Mouse (Mus musculus) heart, embryonic 13.5 days (tissue): ENCODE data around the gene Il18r1. TPM values are rescaled to one million over a fixed set of nuclear protein-coding genes. Genes with fewer than 3 reads are reported as not detected.

Experiments
- ATAC-seq: fragments of 200-750 bp; cut with Nextera tagmentation; 2 replicates; pipeline ENCODE4 v1.8.0; 2017; ENCODE audit warnings: moderate TSS enrichment; ENCODE audit not compliant: insufficient number of reproducible peaks, low FRiP score, low TSS enrichment; ENCODE audit errors: extremely low read depth
- H3K27ac ChIP-seq: fragments of 300-500 bp; sonication (generic); replicated peaks from 2 replicates; pipeline ENCODE4 v1.5.1; 2015; ENCODE audit warnings: moderate library complexity, mild to moderate bottlenecking, inconsistent platforms
- H3K27me3 ChIP-seq: fragments of 300-500 bp; sonication (generic); replicated peaks from 2 replicates; pipeline ENCODE4 v1.6.1; 2015; ENCODE audit warnings: mild to moderate bottlenecking, inconsistent platforms
- H3K36me3 ChIP-seq: fragments of 300-500 bp; sonication (generic); 2 replicates; pipeline ENCODE4 v1.6.1; 2015; ENCODE audit warnings: mild to moderate bottlenecking, inconsistent platforms
- H3K4me1 ChIP-seq: fragments of 300-500 bp; sonication (generic); 2 replicates; pipeline ENCODE4 v1.6.1; 2015; ENCODE audit warnings: inconsistent platforms
- H3K4me2 ChIP-seq: fragments of 300-500 bp; sonication (generic); 2 replicates; pipeline ENCODE4 v1.6.1; 2015; ENCODE audit warnings: inconsistent platforms, mild to moderate bottlenecking, moderate library complexity
- H3K4me3 ChIP-seq: fragments of 300-500 bp; sonication (generic); 2 replicates; pipeline ENCODE4 v1.5.1; 2015; ENCODE audit warnings: moderate library complexity, mild to moderate bottlenecking, inconsistent platforms
- H3K9ac ChIP-seq: fragments of 300-500 bp; sonication (generic); 2 replicates; pipeline ENCODE4 v1.6.1; 2015; ENCODE audit warnings: inconsistent platforms, mild to moderate bottlenecking, moderate library complexity
- H3K9me3 ChIP-seq: fragments of 300-500 bp; sonication (generic); 2 replicates; pipeline ENCODE4 v1.6.1; 2016; ENCODE audit warnings: inconsistent platforms
- WGBS: fragments of 180-500 bp; shearing (Covaris S2); methylation state at CpG from one replicate; pipeline ENCODE4 v1.1.7; 2015; ENCODE audit warnings: mixed read lengths; 5-methylcytosine and 5-hydroxymethylcytosine counted together
- polyA plus RNA-seq: library from polyadenylated mRNA; unstranded; fragments of >200 nt; fragmentation: Nextera tagmentation; extraction: Ambion mirVana; gene quantifications from 2 replicates; pipeline ENCODE4 v1.2.1, GENCODE M21; 2015

Il18r1 gene
- not detected in 2 replicates for polyA plus RNA-seq

DNA sequence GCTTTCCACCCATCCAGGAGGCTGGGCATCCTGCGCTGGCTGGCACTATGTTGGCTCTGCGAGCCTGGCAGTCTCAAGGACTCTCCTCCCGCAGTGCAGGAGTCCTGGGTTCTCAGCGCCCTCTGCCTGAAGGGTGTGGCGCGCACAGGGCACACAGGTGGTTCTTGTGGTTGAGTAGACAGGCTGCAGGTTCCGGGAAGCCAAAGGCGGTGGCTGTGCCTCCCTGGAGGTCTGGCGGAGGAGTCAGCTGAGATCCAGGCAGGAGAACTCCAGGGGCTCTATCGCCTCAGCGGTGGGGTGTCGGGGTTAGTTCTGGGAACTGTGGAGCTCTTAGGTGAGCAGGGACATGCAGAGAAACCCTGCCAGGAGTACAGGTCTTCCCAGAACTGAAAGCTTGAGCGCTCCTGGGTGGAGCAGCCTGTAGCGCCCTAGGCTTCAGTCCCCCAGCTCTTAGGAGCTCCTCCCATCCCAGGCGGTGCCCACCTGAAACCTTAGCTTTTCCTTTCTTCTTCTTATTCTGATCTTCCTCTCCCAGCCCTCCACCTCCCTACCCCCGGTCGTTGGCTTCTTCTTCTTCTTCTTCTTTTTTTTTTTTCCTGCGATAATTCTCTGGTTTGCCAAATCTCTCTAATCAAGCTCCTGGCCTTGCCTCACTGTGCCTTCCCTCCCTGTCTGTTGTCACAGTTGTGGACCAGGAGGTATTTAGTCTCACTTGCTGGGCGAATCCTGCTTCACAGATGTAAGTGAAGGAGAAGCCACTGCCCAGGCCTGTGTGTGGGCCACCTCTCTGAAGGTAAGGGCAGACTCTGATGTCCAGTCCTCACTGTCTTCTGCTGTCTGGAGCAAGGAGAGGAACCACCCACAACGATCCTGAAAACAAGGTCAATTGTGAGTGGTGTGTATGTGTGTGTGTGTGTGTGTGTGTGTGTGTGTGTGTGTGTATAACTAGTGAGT lies at the start of gene Il18r1:
Il18r1 (plus strand) TSS at position 76 of the 954 bp plus-strand sequence.
- Histone ChIP-seq H3K9me3 (no peaks in the 10 kb centered on the region), H3K4me3 (no peak within 1 kb of the TSS), H3K9ac (no peak within 1 kb of the TSS), H3K4me1 (no peaks in the 10 kb centered on the region), H3K27ac (no peak within 1 kb of the TSS), H3K4me2 (peak within 1 kb of the TSS; percentile 13; the same call in 1 of the 2 replicates), H3K27me3 (peaks cover 14% of the 10 kb centered on the region; the same call in 1 of the 2 replicates), H3K36me3 (no peaks in the 10 kb centered on the region)
- 39% methylated on average over 20 of the region's 20 CpGs for WGBS
- no peak for ATAC-seq

DNA sequence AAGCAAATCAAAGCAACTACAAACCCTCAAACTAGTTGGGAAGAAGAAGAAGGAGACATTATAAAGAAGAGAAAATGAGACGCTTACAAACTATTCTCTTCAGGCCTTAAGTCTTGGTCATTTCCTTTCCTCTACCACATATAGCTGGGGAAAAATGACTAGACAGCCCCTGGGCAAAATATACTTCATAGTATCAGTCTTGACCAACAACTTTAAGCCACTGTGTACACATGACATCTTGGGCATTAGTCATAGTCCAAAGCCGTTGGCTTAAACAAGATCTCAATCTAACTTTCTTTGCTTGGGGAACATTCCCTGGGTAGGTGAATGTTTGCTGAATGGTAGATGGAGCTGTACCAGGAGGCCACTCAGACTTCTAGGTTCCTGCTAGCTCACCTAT lies 48.3 kb upstream of the Il18r1 start:
- WGBS = 87% methylated on average over 2 of the region's 2 CpGs
- H3K27me3 ChIP-seq = no peaks in the 10 kb centered on the region
- no peak overlapping the region for H3K27ac ChIP-seq
- ATAC-seq = no peak
- no peak overlapping the region for H3K4me3 ChIP-seq
- no peaks in the 10 kb centered on the region for H3K4me1 ChIP-seq
- H3K36me3 ChIP-seq = no peaks in the 10 kb centered on the region
- H3K4me2 ChIP-seq = no peak overlapping the region
- H3K9me3 ChIP-seq = no peaks in the 10 kb centered on the region
- H3K9ac ChIP-seq = no peak overlapping the region

DNA sequence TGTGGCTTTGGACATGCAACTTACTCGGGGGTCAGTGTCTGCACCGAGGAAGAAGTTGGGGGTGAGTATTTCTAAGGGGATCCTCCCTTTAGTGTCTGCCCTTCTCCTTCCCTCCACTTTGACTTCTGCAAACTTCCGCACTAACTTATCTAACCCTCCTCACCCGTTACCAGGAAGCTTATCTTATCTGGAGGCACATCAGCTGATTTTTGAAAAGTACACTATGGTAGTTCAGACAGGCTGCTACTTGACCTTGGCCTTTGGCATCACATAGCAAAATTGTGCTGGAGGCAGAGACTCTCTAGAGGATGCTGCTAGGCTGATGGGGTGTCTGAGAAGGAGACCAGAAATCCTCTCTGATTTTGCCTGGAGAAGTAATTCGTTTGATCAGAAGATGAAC lies 46.8 kb upstream of the Il18r1 start:
- 42% methylated on average over 5 of the region's 5 CpGs for WGBS

DNA sequence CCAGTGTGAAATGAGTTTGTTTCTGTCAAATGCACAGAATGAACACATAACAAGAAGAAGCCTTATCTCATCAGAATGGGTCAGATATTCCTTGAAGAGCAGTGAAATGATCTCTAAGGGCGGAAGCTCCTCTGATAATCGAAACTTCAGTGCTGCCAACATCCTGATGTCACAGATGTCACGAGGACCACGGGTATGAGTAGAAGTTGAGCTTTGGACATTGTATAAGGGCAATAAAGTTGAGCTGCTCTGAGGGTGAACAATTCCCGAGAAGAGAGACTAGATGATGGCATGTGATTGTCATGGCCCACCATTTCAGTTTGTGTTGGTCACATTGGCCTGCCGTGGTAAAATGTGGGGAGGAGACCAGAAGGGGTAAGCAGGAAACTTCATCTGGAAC lies 41.5 kb upstream of the Il18r1 start:
- WGBS = 76% methylated on average over 6 of the region's 6 CpGs
- H3K27me3 ChIP-seq = no peaks in the 10 kb centered on the region
- H3K36me3 ChIP-seq = no peaks in the 10 kb centered on the region
- no peaks in the 10 kb centered on the region for H3K9me3 ChIP-seq
- H3K4me2 ChIP-seq = no peak overlapping the region
- H3K9ac ChIP-seq = no peak overlapping the region
- no peak overlapping the region for H3K27ac ChIP-seq
- H3K4me1 ChIP-seq = no peaks in the 10 kb centered on the region
- no peak for ATAC-seq
- H3K4me3 ChIP-seq = no peak overlapping the region

More for the DNA sequence above, 46.8 kb upstream of the Il18r1 start:
- no peaks in the 10 kb centered on the region for H3K9me3 ChIP-seq
- H3K27ac ChIP-seq = no peak overlapping the region
- H3K4me2 ChIP-seq = no peak overlapping the region
- no peaks in the 10 kb centered on the region for H3K36me3 ChIP-seq
- no peak for ATAC-seq
- no peaks in the 10 kb centered on the region for H3K4me1 ChIP-seq
- H3K27me3 ChIP-seq = no peaks in the 10 kb centered on the region
- H3K4me3 ChIP-seq = no peak overlapping the region
- H3K9ac ChIP-seq = no peak overlapping the region

DNA sequence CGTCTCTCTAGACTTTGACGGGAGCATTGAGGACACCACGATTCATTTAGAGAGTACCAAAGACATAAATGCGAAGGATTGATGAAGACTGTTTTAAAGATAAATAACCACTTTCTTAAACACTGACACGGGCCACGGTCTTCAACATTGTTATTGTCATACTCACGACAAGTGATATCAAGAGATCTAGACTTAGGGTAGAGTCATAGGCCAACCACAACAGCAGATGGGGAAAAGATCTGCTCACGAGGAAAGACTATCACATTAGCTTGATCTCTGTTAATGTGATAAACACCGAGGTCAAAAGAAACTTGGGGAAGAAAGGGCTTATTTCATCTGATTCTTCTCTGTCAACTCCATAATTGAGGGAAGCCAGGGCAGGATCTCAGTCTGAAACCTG lies 38.1 kb upstream of the Il18r1 start:
- H3K27ac ChIP-seq = no peak overlapping the region
- no peak overlapping the region for H3K9ac ChIP-seq
- no peaks in the 10 kb centered on the region for H3K4me1 ChIP-seq
- H3K9me3 ChIP-seq = no peaks in the 10 kb centered on the region
- no peak overlapping the region for H3K4me2 ChIP-seq
- no peak for ATAC-seq
- no peaks in the 10 kb centered on the region for H3K36me3 ChIP-seq
- WGBS = 83% methylated on average over 9 of the region's 9 CpGs
- H3K4me3 ChIP-seq = no peak overlapping the region
- no peaks in the 10 kb centered on the region for H3K27me3 ChIP-seq

DNA sequence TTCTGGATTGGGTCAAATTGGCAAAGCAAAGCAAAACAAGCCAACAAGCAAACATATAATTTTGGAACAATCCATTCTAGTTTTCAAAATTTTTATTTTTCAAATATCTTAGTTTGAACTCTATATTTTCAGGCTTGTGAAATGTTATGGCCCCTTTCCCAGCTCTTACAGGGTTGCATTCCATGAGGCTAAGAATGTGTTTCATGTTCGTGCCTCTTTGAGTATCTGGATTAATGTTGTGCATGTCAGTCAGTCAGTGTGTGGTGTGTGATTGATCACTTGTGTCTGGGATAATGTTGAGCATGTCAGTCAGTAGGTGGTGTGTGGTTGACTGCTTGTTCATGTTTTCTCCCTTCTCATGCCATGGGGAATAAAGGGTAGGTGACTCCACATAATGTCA lies 37.5 kb upstream of the Il18r1 start:
- Histone ChIP-seq H3K27me3 (no peaks in the 10 kb centered on the region), H3K27ac (no peak overlapping the region), H3K9ac (no peak overlapping the region), H3K4me2 (no peak overlapping the region), H3K4me1 (no peaks in the 10 kb centered on the region), H3K36me3 (no peaks in the 10 kb centered on the region), H3K9me3 (no peaks in the 10 kb centered on the region), H3K4me3 (no peak overlapping the region)
- WGBS = 50% methylated on average over 1 of the region's 1 CpGs
- no peak for ATAC-seq

DNA sequence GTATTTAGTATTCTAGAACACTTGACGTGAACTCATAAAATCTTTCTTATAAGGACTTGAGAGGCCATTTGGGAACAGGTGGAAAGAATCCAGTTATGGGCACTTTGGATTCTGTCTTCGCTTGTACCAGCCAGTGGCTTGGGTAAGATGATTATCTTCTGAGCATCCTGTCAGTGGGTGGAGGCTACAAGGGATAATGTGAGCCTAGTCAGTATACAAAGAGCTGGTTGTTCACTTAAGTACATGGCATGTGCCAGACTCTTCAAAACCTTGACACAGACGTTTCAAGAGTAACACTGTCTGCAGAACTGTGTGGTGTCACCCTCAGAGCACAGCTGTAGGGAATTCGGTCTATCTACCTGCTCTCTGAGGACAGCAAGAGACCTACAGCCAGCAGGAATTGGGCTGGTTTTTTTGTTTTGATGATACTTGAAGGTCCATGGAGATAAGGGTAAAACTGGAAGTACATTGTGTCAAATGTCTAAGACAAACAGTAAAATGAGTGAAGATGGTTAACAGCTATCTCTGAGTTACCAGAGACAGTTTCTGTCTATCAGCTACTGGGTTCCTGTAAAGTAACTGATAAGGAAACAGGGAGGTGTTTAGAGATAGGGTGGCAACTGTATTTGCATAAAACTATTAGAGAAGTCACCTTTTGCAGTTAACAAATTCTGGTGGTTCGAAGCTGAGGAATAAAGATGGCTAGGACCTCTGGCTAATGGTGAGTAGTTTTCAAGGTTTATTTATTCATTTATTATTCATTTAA lies 36.3 kb upstream of the Il18r1 start, which contains the start of gene Il1rl1:
Il1rl1 (plus strand) TSS at position 661 of the 766 bp plus-strand sequence.
- Histone ChIP-seq H3K4me1 (no peaks in the 10 kb centered on the region), H3K4me3 (no peak within 1 kb of the TSS), H3K27ac (no peak within 1 kb of the TSS), H3K36me3 (no peaks in the 10 kb centered on the region), H3K4me2 (no peak within 1 kb of the TSS), H3K27me3 (no peaks in the 10 kb centered on the region), H3K9ac (no peak within 1 kb of the TSS), H3K9me3 (no peaks in the 10 kb centered on the region)
- WGBS = 58% methylated on average over 5 of the region's 5 CpGs
- no peak for ATAC-seq

DNA sequence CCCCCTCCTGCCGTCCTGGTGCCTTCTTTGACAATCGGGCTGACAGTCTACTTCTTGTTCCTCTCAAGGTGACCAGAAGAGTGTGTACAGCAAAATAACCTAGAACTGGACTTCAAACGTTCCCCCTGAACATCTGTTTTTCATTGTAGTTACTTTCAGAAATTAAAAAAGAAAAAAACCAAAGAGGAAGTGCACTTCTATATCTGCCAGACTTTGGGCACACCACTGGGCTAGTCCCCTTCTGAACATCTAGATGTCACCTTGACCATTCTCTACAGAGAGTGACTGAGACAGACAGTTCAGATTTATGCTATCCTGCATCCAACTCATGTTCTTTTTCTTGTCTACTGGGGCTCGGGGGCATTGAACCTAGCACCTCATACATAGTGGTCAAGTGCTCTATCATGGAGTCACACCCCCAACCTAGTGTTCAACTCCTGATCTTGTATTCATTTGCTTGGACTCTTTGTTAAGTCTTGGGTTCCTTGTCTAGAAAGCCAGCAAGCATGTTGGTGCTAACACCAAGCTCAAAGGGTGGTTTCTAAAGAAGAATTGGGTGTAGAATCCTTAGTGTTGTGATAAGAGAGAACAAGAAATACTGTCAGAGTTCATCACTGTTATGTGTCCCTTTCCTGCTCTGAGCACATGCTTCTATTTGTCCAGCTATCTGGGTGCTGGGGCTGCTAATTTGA lies 35.1 kb upstream of the Il18r1 start:
- H3K9me3 ChIP-seq = no peaks in the 10 kb centered on the region
- no peak for ATAC-seq
- H3K4me2 ChIP-seq = no peak overlapping the region
- 41% methylated on average over 4 of the region's 4 CpGs for WGBS
- H3K27ac ChIP-seq = no peak overlapping the region
- no peak overlapping the region for H3K4me3 ChIP-seq
- H3K27me3 ChIP-seq = no peaks in the 10 kb centered on the region
- H3K4me1 ChIP-seq = no peaks in the 10 kb centered on the region
- H3K9ac ChIP-seq = no peak overlapping the region
- H3K36me3 ChIP-seq = no peaks in the 10 kb centered on the region

DNA sequence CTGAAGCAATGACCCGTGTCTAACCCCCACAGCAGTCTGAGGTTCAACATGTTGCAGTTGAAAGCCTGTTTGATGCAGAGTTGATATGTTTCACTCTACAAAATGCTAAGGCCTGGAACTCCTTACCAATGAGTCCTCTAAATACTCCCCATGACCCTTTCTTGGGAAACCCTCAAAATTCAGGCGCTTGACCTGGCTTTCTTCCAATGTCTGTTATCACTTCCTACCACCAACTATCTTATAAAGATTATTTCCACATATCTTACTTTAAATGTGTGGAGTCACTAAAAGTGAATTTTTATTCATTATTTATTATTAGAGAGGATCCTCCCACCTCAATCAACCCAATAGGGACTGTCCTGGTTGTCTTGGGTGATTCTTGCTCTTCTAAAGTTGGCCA lies 33.2 kb upstream of the Il18r1 start:
- no peaks in the 10 kb centered on the region for H3K4me1 ChIP-seq
- H3K36me3 ChIP-seq = no peaks in the 10 kb centered on the region
- no peak overlapping the region for H3K4me3 ChIP-seq
- no peak overlapping the region for H3K4me2 ChIP-seq
- 77% methylated on average over 2 of the region's 2 CpGs for whole genome bisulfite sequencing
- no peaks in the 10 kb centered on the region for H3K27me3 ChIP-seq
- ATAC-seq = no peak
- no peaks in the 10 kb centered on the region for H3K9me3 ChIP-seq
- H3K27ac ChIP-seq = no peak overlapping the region
- no peak overlapping the region for H3K9ac ChIP-seq

DNA sequence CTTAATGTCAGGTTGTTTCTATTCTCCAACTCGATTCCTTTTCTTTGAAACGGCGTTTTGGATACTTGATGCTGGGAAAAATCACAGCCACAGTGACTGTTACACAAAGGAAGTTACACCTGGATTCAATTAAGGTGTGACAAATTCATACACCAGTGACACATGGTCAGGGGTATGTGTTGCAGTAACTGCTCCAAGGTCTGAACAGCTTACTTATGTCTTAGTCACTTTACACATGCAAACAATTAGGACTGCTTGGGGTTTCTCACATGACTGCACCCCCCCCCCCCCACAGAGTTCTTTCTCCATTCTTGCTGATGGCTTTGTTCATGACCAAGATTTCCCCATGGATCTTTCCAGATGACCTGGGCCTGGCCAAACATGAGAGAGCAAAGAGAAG lies 29.4 kb upstream of the Il18r1 start:
- Histone ChIP-seq H3K4me2 (no peak overlapping the region), H3K4me1 (no peaks in the 10 kb centered on the region), H3K4me3 (no peak overlapping the region), H3K9ac (no peak overlapping the region), H3K27ac (no peak overlapping the region), H3K27me3 (no peaks in the 10 kb centered on the region), H3K9me3 (no peaks in the 10 kb centered on the region), H3K36me3 (no peaks in the 10 kb centered on the region)
- WGBS = 83% methylated on average over 3 of the region's 3 CpGs
- ATAC-seq = no peak

DNA sequence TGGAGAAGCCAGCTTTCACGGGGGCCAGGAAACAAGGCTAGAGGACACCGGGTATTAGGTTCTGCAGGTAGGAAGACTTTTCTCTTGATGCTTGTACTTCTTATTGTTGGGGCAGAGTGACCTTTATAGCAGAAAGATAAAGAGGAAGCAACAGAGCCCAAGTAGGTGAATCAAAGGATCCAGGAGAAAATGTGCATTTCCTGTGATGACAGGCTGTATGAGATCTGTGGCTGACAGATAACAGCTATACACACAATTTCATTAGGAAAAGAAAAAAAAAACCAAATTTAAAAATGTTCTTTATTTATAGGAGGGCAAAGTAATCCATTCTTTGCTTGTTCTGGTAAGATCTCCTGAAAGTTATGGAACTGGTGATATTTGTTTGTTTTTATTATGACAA lies 28.0 kb upstream of the Il18r1 start:
- 90% methylated on average over 2 of the region's 2 CpGs for WGBS
- Histone ChIP-seq H3K9ac (no peak overlapping the region), H3K36me3 (no peaks in the 10 kb centered on the region), H3K27ac (no peak overlapping the region), H3K4me3 (no peak overlapping the region), H3K4me2 (no peak overlapping the region), H3K4me1 (no peaks in the 10 kb centered on the region), H3K9me3 (no peaks in the 10 kb centered on the region), H3K27me3 (no peaks in the 10 kb centered on the region)
- ATAC-seq = no peak
